Mouse (Mus musculus): ENCODE measurements at regions not wholly inside any gene's neighbourhood (a gene's known extent, or its start where the extent isn't known, plus 50 kb on each side); places are given as distances from the start of the nearest gene placed in this dataset.

DNA sequence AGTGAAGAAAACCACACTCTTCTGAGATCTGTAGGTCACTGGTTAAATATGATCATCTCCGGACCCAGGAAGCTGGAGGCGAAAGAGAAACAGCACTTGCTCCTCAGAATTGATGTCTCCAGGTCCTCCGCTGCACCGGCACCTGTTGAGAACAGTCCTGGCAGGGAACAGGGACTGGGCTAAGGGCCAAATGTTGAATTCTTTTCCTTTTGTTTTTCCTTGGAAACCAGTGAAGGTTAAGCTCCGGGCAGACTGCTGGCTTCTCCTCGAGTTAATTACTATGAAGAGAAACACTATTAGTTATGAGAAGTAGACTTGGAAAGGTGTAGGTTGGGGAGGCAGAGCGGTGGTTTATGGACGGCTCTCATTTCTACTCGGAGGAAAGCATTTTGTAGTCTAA, 242.7 kb downstream of the Rngtt start:
- TF ChIP-seq POLR2A (IDR thresholded peaks at IDR 0.05; ENCODE audit: low read depth, low read length), result no peak
- TF ChIP-seq CTCF (IDR thresholded peaks at IDR 0.05; ENCODE audit: extremely low read depth, insufficient read length, insufficient replicate concordance, low read depth, low read length), result no peak
- no peak overlapping the region for H3K27ac ChIP-seq (ENCODE audit: insufficient read depth, low read depth, low read length)
- no peaks in the 10 kb centered on the region for H3K36me3 ChIP-seq (ENCODE audit: control insufficient read depth, insufficient read depth, low read length)
- WGBS, result 49% methylated on average over 9 of the region's 9 CpGs
- no peaks in the 10 kb centered on the region for H3K27me3 ChIP-seq (ENCODE audit: control insufficient read depth, insufficient read depth, low read length)
- H3K4me1 ChIP-seq (ENCODE audit: control insufficient read depth, insufficient read depth, insufficient read length, low read length), result no peaks in the 10 kb centered on the region
- no peak overlapping the region for H3K4me3 ChIP-seq (ENCODE audit: low read depth, low read length)

DNA sequence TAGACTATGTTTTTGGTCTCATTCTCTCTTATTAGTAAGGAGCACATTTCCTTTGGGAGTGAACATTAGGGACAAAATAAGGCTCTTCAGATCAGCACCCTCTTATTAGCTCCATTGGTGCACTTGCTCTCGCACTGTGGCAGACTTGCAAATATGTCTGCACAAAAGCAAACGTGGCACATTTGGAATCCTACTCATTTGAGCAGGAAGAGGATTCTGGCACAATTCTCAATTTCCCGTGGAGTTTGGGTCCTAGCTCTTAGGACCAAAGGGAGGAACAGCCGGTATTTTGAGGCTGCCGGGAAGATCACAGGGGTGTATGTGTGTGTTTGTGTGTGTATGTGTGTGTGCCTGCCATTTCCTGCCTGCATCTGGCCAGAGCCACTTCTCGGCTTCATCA, 244.5 kb downstream of the Rngtt start:
- H3K4me3 ChIP-seq (ENCODE audit: low read depth, low read length), result no peak overlapping the region
- H3K4me1 ChIP-seq (ENCODE audit: control insufficient read depth, insufficient read depth, insufficient read length, low read length), result no peaks in the 10 kb centered on the region
- H3K36me3 ChIP-seq (ENCODE audit: control insufficient read depth, insufficient read depth, low read length), result no peaks in the 10 kb centered on the region
- TF ChIP-seq POLR2A (IDR thresholded peaks at IDR 0.05; ENCODE audit: low read depth, low read length) (no peak), CTCF (IDR thresholded peaks at IDR 0.05; ENCODE audit: extremely low read depth, insufficient read length, insufficient replicate concordance, low read depth, low read length) (no peak)
- WGBS, result 37% methylated on average over 6 of the region's 6 CpGs
- no peak overlapping the region for H3K27ac ChIP-seq (ENCODE audit: insufficient read depth, low read depth, low read length)
- H3K27me3 ChIP-seq (ENCODE audit: control insufficient read depth, insufficient read depth, low read length), result no peaks in the 10 kb centered on the region

DNA sequence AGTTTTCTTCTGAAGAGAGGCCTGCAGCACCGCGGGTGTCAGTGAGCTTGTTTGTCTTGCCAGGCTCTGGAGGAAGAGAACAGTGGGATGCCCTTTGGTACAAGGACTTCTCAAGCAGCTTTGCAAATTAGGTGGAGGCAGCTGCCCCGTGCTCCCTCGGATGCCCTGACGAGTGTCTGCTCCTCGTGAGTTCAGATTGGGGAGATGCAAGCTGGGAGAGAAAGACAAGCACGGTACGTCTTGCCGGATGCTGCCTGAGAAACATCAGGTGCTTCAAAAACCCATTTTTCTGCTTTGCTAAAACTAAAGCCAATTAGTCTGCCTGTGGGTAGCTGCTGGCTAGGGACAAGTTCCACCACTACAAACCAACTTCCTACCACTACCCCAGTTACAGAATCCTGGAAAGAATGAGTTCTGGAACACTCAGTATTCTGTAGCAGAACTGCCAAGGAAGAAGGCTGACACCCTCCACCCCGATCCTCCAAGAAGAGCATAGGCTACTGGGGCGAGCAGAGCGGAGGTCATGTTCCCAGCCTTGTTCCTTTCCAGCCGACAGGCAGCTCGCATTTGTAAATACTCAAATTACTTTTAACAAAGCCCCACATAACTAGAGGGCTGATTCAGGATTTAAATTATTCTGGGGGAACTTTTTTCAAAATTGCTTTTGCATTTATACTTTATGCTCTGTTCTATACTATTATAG, 245.3 kb downstream of the Rngtt start:
- no peak for TF ChIP-seq POLR2A (IDR thresholded peaks at IDR 0.05; ENCODE audit: low read depth, low read length)
- TF ChIP-seq CTCF (IDR thresholded peaks at IDR 0.05; ENCODE audit: extremely low read depth, insufficient read length, insufficient replicate concordance, low read depth, low read length), result no peak
- WGBS, result 26% methylated on average over 14 of the region's 14 CpGs

DNA sequence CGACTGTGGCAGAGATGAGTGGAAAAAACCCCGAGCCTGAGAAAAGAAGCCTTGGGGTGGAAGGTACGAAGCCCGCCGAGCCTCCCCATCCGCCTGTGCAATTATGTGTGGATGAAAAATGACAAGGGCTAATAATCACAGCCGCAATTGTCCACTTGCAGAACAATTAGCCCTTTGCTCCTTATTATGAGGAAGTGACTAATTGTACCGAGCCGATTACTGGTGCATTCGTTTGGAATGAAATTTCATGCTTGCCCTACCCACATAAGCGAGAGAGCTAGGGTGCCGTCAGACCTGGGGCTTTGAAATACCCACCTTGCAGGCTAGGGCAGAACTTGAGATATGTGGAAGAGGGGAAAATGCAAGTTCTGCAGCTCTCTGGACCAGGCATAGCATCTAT, 245.9 kb downstream of the Rngtt start:
- 35% methylated on average over 12 of the region's 12 CpGs for WGBS
- H3K36me3 ChIP-seq (ENCODE audit: control insufficient read depth, insufficient read depth, low read length), result no peaks in the 10 kb centered on the region
- TF ChIP-seq POLR2A (IDR thresholded peaks at IDR 0.05; ENCODE audit: low read depth, low read length) (no peak), CTCF (IDR thresholded peaks at IDR 0.05; ENCODE audit: extremely low read depth, insufficient read length, insufficient replicate concordance, low read depth, low read length) (no peak)
- no peaks in the 10 kb centered on the region for H3K4me1 ChIP-seq (ENCODE audit: control insufficient read depth, insufficient read depth, insufficient read length, low read length)
- no peaks in the 10 kb centered on the region for H3K27me3 ChIP-seq (ENCODE audit: control insufficient read depth, insufficient read depth, low read length)
- no peak overlapping the region for H3K27ac ChIP-seq (ENCODE audit: insufficient read depth, low read depth, low read length)
- no peak overlapping the region for H3K4me3 ChIP-seq (ENCODE audit: low read depth, low read length)

More for the DNA sequence above, 245.3 kb downstream of the Rngtt start:
- H3K4me3 ChIP-seq (ENCODE audit: low read depth, low read length), result no peak overlapping the region
- no peaks in the 10 kb centered on the region for H3K36me3 ChIP-seq (ENCODE audit: control insufficient read depth, insufficient read depth, low read length)
- no peaks in the 10 kb centered on the region for H3K27me3 ChIP-seq (ENCODE audit: control insufficient read depth, insufficient read depth, low read length)
- H3K4me1 ChIP-seq (ENCODE audit: control insufficient read depth, insufficient read depth, insufficient read length, low read length), result no peaks in the 10 kb centered on the region
- H3K27ac ChIP-seq (ENCODE audit: insufficient read depth, low read depth, low read length), result no peak overlapping the region

DNA sequence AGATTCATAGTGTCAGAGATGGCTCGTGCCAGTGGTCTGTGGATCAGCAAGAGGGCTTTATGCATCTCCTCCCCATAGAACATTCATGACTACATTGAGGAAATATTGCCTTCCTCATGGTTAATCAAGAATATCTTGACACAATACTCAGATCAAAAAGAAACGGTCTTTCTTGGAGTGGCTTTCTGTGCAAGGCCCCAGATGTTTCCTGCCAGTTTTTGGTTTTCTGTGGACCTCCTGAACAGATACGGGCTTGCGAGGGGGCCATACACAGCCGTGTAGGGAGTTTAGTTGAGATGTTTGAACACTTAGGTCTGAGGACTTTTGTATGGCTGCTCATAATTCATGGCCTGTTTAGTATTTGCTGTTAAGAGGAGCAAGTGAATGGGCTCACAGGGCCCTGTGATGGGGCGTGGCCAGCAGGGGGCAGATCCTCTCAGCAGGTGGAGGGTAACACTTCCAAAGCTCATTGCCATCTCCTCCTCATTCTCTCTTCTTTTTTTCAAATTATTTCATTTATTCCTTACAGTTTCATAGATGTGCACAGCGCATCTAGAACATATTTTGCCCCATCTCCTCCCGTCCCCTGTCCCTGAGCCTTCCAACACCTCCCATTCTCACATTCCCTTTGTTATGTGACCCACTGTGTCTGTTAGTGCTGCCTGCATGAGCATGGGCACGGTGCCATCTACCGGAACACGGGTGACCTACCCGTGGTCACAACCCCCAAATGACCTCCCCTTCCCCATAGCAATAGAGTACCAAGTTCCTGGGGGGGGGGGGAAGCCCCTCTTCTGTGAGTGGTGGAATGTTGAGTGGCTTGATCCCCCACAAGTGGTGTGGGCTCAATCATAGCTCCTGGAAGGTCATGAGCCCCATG, 246.8 kb downstream of the Rngtt start:
- Histone ChIP-seq H3K4me3 (ENCODE audit: low read depth, low read length) (no peak overlapping the region), H3K27me3 (ENCODE audit: control insufficient read depth, insufficient read depth, low read length) (no peaks in the 10 kb centered on the region), H3K27ac (ENCODE audit: insufficient read depth, low read depth, low read length) (no peak overlapping the region), H3K36me3 (ENCODE audit: control insufficient read depth, insufficient read depth, low read length) (no peaks in the 10 kb centered on the region), H3K4me1 (ENCODE audit: control insufficient read depth, insufficient read depth, insufficient read length, low read length) (no peaks in the 10 kb centered on the region)
- TF ChIP-seq POLR2A (IDR thresholded peaks at IDR 0.05; ENCODE audit: low read depth, low read length), result no peak
- 0 out of 2 replicates have a peak, but pooled peaks have one; percentile 20 for TF ChIP-seq CTCF (IDR thresholded peaks at IDR 0.05; ENCODE audit: extremely low read depth, insufficient read length, insufficient replicate concordance, low read depth, low read length)
- 74% methylated on average over 12 of the region's 12 CpGs for WGBS

DNA sequence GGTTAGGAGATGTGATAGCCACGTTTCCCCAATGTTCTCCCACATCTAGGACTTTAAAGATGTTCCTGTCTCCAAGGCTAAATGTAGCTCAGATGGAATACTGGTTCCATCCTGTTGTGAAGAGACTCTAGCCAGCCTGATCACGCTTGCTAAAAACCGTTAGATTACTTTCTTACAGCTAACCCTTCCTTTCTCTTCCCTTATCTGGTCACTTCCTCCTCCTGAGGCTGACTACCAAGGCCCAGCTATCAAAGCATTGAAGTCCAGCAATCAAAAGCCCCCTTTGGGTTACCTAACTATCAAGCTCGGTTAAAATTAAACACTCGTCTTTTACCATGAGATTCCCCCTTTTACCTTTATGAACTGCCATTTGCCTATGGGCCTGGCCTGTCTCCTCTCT, 260.2 kb downstream of the Rngtt start:
- H3K4me1 ChIP-seq (ENCODE audit: control insufficient read depth, insufficient read depth, insufficient read length, low read length), result no peaks in the 10 kb centered on the region
- 75% methylated on average over 5 of the region's 5 CpGs for WGBS
- H3K36me3 ChIP-seq (ENCODE audit: control insufficient read depth, insufficient read depth, low read length), result no peaks in the 10 kb centered on the region
- H3K27ac ChIP-seq (ENCODE audit: insufficient read depth, low read depth, low read length), result no peak overlapping the region
- no peaks in the 10 kb centered on the region; the same call in 1 of the 2 replicates for H3K27me3 ChIP-seq (ENCODE audit: control insufficient read depth, insufficient read depth, low read length)
- TF ChIP-seq POLR2A (IDR thresholded peaks at IDR 0.05; ENCODE audit: low read depth, low read length) (no peak), CTCF (IDR thresholded peaks at IDR 0.05; ENCODE audit: extremely low read depth, insufficient read length, insufficient replicate concordance, low read depth, low read length) (no peak)
- no peak overlapping the region for H3K4me3 ChIP-seq (ENCODE audit: low read depth, low read length)

DNA sequence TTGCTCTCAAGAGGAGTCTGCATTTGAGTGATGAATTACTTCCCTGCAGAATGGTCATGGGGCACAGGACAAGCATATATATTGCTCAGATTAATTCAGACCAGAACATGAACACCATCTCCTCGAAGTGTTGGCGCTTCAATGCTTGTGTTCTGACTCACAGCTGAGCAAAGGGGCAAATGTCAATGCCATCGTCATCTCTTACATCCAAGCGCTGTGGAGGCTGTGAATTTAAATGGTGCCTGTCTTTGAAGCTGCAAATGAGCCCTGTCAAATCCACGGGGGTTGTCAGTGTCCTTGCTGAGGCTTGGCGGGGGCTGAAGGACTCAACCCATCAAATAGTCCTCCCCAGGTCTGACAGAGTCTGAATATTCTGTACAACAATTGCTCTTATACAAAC, 261.2 kb downstream of the Rngtt start:
- 73% methylated on average over 6 of the region's 6 CpGs for WGBS
- Histone ChIP-seq H3K27ac (ENCODE audit: insufficient read depth, low read depth, low read length) (no peak overlapping the region), H3K4me1 (ENCODE audit: control insufficient read depth, insufficient read depth, insufficient read length, low read length) (no peaks in the 10 kb centered on the region), H3K4me3 (ENCODE audit: low read depth, low read length) (no peak overlapping the region), H3K36me3 (ENCODE audit: control insufficient read depth, insufficient read depth, low read length) (no peaks in the 10 kb centered on the region), H3K27me3 (ENCODE audit: control insufficient read depth, insufficient read depth, low read length) (no peaks in the 10 kb centered on the region; the same call in 1 of the 2 replicates)
- TF ChIP-seq POLR2A (IDR thresholded peaks at IDR 0.05; ENCODE audit: low read depth, low read length) (no peak), CTCF (IDR thresholded peaks at IDR 0.05; ENCODE audit: extremely low read depth, insufficient read length, insufficient replicate concordance, low read depth, low read length) (no peak)

All from small intestine, adult 2 months (tissue).